Mouse (Mus musculus) olfactory bulb, adult 2 months (tissue): ENCODE measurements around the gene Tex14.
A peak's percentile ranks its signal among the peaks of the same experiment; 100 is the strongest.
"Not testable (repeated sequence)": the region's sequence is repeated elsewhere in the genome, so short reads cannot be mapped to it uniquely, and the experiment has no call there.

Experiments used
- CTCF ChIP-seq: fragments of 200-500 bp; IDR thresholded peaks from 2 replicates; pipeline ENCODE4 v1.5.1; 2012; ENCODE audit warnings: low read depth, mild to moderate bottlenecking, low read length, moderate library complexity; ENCODE audit not compliant: insufficient read depth
- POLR2A ChIP-seq: fragments of 200-500 bp; IDR thresholded peaks from 2 replicates; pipeline ENCODE4 v1.6.1; 2012; ENCODE audit warnings: mild to moderate bottlenecking, low read depth, low read length, moderate library complexity; ENCODE audit not compliant: insufficient read depth

GRCm38 (mm10) chr11:87442643-87443372, 37.9 kb downstream of the Tex14 start:
- TF ChIP-seq POLR2A, result peak; percentile 23; the same call in 1 of the 2 replicates
- not testable (repeated sequence) for TF ChIP-seq CTCF
